Mouse (Mus musculus) stomach, adult 2 months (tissue): Measurements from ENCODE around the gene Plxnb1. TPM values are rescaled to one million over a fixed set of nuclear protein-coding genes. Genes with fewer than 3 reads are reported as not detected.

Experiments
- polyA plus RNA-seq: library from polyadenylated mRNA; depleted of rRNA; stranded (reverse); fragments of >200 nt; gene quantifications from 2 replicates; pipeline ENCODE4 v1.2.3, GENCODE M21; 2012; rRNA removed

Gene Plxnb1
- polyA plus RNA-seq, result 6.5 and 9.5 TPM in 2 replicates

GRCm38 (mm10) chr9:109095137-109095982 lies at the start of gene Plxnb1:
Gene Plxnb1, plus strand, starts transcription at chr9:109095389.

GRCm38 (mm10) chr9:109059136-109059903 lies 35.9 kb upstream of the Plxnb1 start, which contains the start of gene Trex1:
Gene Trex1, minus strand, starts transcription at chr9:109059734.

GRCm38 (mm10) chr9:109073661-109074573 lies 21.3 kb upstream of the Plxnb1 start, which contains the start of gene Atrip:
Gene Atrip, minus strand, starts transcription at chr9:109074124.

GRCm38 (mm10) chr9:109082124-109082800 lies 12.9 kb upstream of the Plxnb1 start, which contains the start of the genes Ccdc51 and Tma7:
Gene Ccdc51, plus strand, starts transcription at chr9:109082493.
Gene Tma7, minus strand, starts transcription at chr9:109082587.

GRCm38 (mm10) chr9:109161941-109162340 lies 66.8 kb downstream of the Plxnb1 start, which contains the start of gene Fbxw21:
Gene Fbxw21, minus strand, starts transcription at chr9:109162041.

Other genes with a start within 250 kb of the Plxnb1 start
- gene Slc26a6, start 242.1 kb upstream of the Plxnb1 start, polyA plus RNA-seq, result 27.7 and 31.3 TPM in 2 replicates
- 1.3 and 2.6 TPM in 2 replicates for gene Tmem89, start 180.8 kb upstream of the Plxnb1 start, polyA plus RNA-seq
- 444 and 570 TPM in 2 replicates for gene Uqcrc1, start 158.8 kb upstream of the Plxnb1 start, polyA plus RNA-seq
- 4.0 and 9.4 TPM in 2 replicates for gene Col7a1, start 141.8 kb upstream of the Plxnb1 start, polyA plus RNA-seq
- gene Ucn2, start 109.4 kb upstream of the Plxnb1 start, polyA plus RNA-seq, result 0.29 and 0.97 TPM in 2 replicates
- 12.2 and 14.2 TPM in 2 replicates for gene Pfkfb4, start 103.6 kb upstream of the Plxnb1 start, polyA plus RNA-seq
- 371 and 418 TPM in 2 replicates for gene Shisa5, start 56.8 kb upstream of the Plxnb1 start, polyA plus RNA-seq
- gene Trex1, start 35.7 kb upstream of the Plxnb1 start, polyA plus RNA-seq, result 42.3 and 70.1 TPM in 2 replicates
- 5.3 and 8.5 TPM in 2 replicates for gene Atrip, start 21.3 kb upstream of the Plxnb1 start, polyA plus RNA-seq
- gene Ccdc51, start 12.9 kb upstream of the Plxnb1 start, polyA plus RNA-seq, result 2.9 and 3.4 TPM in 2 replicates
- gene Tma7, start 12.8 kb upstream of the Plxnb1 start, polyA plus RNA-seq, result 2.6 and 3.2 TPM in 2 replicates
- not detected in 2 replicates for gene Fbxw21, start 66.7 kb downstream of the Plxnb1 start, polyA plus RNA-seq
- gene Fbxw13, start 100.6 kb downstream of the Plxnb1 start, polyA plus RNA-seq, result not detected in 2 replicates
- not detected in 2 replicates for gene Fbxw20, start 139.4 kb downstream of the Plxnb1 start, polyA plus RNA-seq
- gene Fbxw14, start 192.3 kb downstream of the Plxnb1 start, polyA plus RNA-seq, result not detected in 2 replicates
- not detected in 2 replicates for gene Fbxw28, start 244.3 kb downstream of the Plxnb1 start, polyA plus RNA-seq